Mouse (Mus musculus) midbrain, embryonic 12.5 days (tissue): ENCODE measurements around the gene Ltbp2. TPM values are rescaled to one million over a fixed set of nuclear protein-coding genes. Genes with fewer than 3 reads are reported as not detected.

Experiments used
- ATAC-seq: fragments of 200-750 bp; cut with Nextera tagmentation; 2 replicates; pipeline ENCODE4 v1.8.0; 2017; ENCODE audit warnings: low read depth, moderate TSS enrichment, moderate library complexity; ENCODE audit not compliant: low FRiP score
- H3K27ac ChIP-seq: fragments of 300-500 bp; sonication (generic); replicated peaks from 2 replicates; pipeline ENCODE4 v1.5.1; 2016; ENCODE audit warnings: mild to moderate bottlenecking
- H3K27me3 ChIP-seq: fragments of 300-500 bp; sonication (generic); 2 replicates; pipeline ENCODE4 v1.6.1; 2016; ENCODE audit warnings: mild to moderate bottlenecking
- H3K36me3 ChIP-seq: fragments of 300-500 bp; sonication (generic); 2 replicates; pipeline ENCODE4 v1.6.1; 2016
- H3K4me1 ChIP-seq: fragments of 300-500 bp; sonication (generic); 2 replicates; pipeline ENCODE4 v1.6.1; 2016
- H3K4me2 ChIP-seq: fragments of 300-500 bp; sonication (generic); replicated peaks from 2 replicates; pipeline ENCODE4 v1.6.1; 2016; ENCODE audit warnings: mild to moderate bottlenecking, moderate library complexity
- H3K4me3 ChIP-seq: fragments of 300-500 bp; sonication (generic); 2 replicates; pipeline ENCODE4 v1.5.1; 2016; ENCODE audit warnings: mild to moderate bottlenecking
- H3K9ac ChIP-seq: fragments of 300-500 bp; sonication (generic); replicated peaks from 2 replicates; pipeline ENCODE4 v1.6.1; 2016; ENCODE audit warnings: mild to moderate bottlenecking, moderate library complexity
- H3K9me3 ChIP-seq: fragments of 300-500 bp; sonication (generic); 2 replicates; pipeline ENCODE4 v1.6.1; 2016; ENCODE audit warnings: mild to moderate bottlenecking
- WGBS: fragments of 180-500 bp; shearing (Covaris S2); methylation state at CpG from one replicate; pipeline ENCODE4 v1.1.7; 2016; 5-methylcytosine and 5-hydroxymethylcytosine counted together
- polyA plus RNA-seq: library from polyadenylated mRNA; unstranded; fragments of >200 nt; fragmentation: Nextera tagmentation; extraction: Ambion mirVana; gene quantifications from 2 replicates; pipeline ENCODE4 v1.2.1, GENCODE M21; 2016

Gene Ltbp2
- polyA plus RNA-seq, 1 experiment from 2014 or later, result 0.43 TPM

DNA sequence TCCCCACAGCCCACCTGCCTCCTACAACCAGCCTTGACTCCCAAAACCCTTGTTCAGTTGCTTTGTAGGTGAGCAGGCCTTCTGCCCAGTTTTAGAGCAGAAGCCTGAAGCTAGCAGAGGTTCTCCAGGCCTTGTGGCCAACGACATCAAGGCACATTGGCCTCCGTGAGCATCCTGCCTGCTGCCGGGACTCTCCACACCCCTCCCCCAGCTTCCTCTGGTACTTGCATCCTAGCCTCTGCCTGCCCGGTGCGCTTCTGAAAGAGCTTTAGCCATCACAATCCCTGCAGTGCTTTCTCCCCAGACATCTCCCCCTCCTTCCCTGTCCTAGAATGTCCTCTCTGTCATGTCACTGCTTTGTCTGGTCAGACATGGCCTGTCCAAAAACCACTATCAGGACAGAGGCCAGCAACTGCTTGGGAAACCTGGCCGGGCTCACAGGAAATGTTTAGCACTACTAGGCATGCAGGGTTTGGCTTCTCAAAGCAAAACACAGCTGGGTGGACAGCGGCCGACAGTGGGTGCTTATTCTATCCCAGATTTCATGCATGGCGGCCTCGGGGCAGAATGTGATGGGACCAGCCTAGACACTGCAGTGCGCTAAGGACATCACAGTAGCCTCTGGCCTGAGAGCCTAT is 24.8 kb downstream of the Ltbp2 start:
- Histone ChIP-seq H3K4me1 (no peaks in the 10 kb centered on the region), H3K9me3 (no peaks in the 10 kb centered on the region), H3K36me3 (no peaks in the 10 kb centered on the region), H3K4me2 (no peak overlapping the region), H3K27me3 (no peaks in the 10 kb centered on the region), H3K27ac (no peak overlapping the region), H3K4me3 (no peak overlapping the region), H3K9ac (no peak overlapping the region)
- no peak for ATAC-seq
- WGBS, result 60% methylated on average over 11 of the region's 11 CpGs

GRCm38 (mm10) chr12:84847882-84848281 is 28.4 kb downstream of the Ltbp2 start:
- WGBS, result 69% methylated on average over 6 of the region's 6 CpGs
- H3K4me3 ChIP-seq, result no peak overlapping the region
- H3K4me1 ChIP-seq, result no peaks in the 10 kb centered on the region
- H3K36me3 ChIP-seq, result no peaks in the 10 kb centered on the region
- H3K9ac ChIP-seq, result no peak overlapping the region
- no peak overlapping the region for H3K4me2 ChIP-seq
- no peak for ATAC-seq
- no peak overlapping the region for H3K27ac ChIP-seq
- no peaks in the 10 kb centered on the region for H3K9me3 ChIP-seq
- H3K27me3 ChIP-seq, result no peaks in the 10 kb centered on the region

- 67% methylated on average over 7 of the region's 7 CpGs for WGBS
- H3K4me1 ChIP-seq, result no peaks in the 10 kb centered on the region
Measured at GRCm38 (mm10) chr12:84847480-84847879, 28.9 kb downstream of the Ltbp2 start.

DNA sequence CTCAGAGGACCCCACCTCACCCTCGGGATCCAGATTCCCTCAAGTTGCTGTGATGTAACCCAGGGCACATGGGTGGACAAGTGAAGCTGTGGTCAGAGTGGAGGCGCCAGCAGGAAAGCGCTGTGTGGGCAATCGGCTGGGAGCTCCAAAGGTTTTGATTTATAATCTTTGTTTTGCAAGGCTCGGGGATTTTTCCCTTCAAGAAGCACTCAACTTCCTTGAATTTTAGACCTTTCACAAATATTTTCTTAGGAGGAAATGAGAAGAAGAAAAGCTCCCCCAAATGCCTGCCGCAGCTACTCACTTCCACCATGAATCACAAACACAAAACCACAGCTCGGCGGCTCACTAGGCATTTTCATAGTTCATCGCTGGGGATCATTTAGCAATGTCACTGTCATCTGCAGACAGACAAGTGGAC is 29.7 kb downstream of the Ltbp2 start:
- H3K27me3 ChIP-seq, result no peaks in the 10 kb centered on the region
- no peak overlapping the region for H3K4me2 ChIP-seq
- no peak overlapping the region for H3K27ac ChIP-seq
- no peak overlapping the region for H3K4me3 ChIP-seq
- no peak for ATAC-seq
- H3K9me3 ChIP-seq, result no peaks in the 10 kb centered on the region
- no peaks in the 10 kb centered on the region for H3K4me1 ChIP-seq
- no peaks in the 10 kb centered on the region for H3K36me3 ChIP-seq
- no peak overlapping the region for H3K9ac ChIP-seq
- WGBS, result 78% methylated on average over 9 of the region's 9 CpGs

More at GRCm38 (mm10) chr12:84847480-84847879, 28.9 kb downstream of the Ltbp2 start:
- no peaks in the 10 kb centered on the region for H3K36me3 ChIP-seq
- ATAC-seq, result no peak
- no peaks in the 10 kb centered on the region for H3K27me3 ChIP-seq
- no peak overlapping the region for H3K27ac ChIP-seq
- no peak overlapping the region for H3K4me3 ChIP-seq
- no peak overlapping the region for H3K4me2 ChIP-seq
- no peaks in the 10 kb centered on the region for H3K9me3 ChIP-seq
- H3K9ac ChIP-seq, result no peak overlapping the region

DNA sequence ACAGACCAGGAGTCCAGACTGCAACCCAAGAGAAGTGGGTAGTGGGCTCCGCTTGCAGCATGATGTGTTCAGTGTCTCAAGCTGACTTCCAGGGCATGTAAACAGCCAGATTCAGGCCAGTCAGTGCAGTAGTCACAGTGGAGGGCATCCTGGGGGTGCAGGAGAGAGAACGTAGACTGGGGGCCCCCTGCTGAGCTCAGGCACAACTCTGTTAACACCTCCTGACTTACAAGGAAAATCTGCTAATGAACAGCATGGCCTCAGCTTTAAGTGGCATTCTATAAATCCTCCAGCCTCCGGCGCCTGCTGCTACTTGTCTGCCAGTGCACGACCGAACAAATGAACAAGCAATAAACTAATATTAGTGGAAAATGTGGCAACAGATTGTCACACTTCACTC is 33.6 kb downstream of the Ltbp2 start:
- Histone ChIP-seq H3K4me1 (no peaks in the 10 kb centered on the region), H3K4me3 (no peak overlapping the region), H3K9me3 (no peaks in the 10 kb centered on the region), H3K4me2 (no peak overlapping the region), H3K36me3 (no peaks in the 10 kb centered on the region), H3K27ac (no peak overlapping the region), H3K27me3 (no peaks in the 10 kb centered on the region), H3K9ac (no peak overlapping the region)
- WGBS, result 55% methylated on average over 6 of the region's 6 CpGs
- ATAC-seq, result no peak

DNA sequence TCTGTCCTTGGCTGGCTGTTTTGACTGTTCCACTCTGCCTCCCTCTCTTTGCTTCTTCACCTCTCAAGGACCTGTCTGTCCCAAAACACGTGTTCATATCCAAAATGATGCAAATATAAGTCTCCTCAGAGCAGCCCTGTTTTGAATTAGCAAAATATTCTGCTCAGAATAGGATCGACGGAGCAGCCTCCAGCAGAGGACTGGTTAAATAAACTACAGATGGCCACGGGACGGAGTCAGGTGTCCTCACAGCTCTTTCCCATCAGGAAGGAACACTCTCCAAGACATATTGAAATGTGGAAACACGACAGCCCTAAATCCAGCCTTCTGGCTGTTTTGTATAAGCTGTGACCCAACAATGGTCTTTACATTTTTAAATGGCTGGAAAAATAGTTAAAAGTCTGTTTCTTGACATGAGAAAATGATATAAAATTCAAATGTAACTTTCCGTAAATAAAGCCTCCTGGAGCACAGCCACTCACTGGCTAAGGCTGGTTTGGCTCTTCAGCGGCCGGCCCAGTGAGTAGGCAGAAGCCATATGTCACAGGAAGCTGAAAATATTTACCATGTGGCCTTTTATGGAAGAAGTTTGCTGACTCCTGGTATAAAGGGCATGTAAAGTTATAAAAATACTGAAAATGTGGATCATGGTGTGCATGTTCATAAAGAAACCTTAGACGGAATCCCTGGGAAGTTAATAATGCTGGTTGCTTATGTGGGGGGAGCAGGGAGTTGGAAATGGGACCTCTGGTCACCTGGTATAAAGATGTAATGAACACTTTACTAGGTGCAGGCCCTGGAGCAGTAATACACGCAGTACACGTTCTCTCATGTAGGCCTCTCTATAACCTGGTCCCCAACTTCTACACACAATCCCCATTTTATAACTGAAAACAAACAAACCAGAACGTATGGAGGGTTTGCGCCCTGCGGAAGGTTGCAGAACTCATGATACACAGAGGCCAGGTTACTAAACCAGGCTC is 34.9 kb downstream of the Ltbp2 start:
- Histone ChIP-seq H3K27me3 (no peaks in the 10 kb centered on the region), H3K27ac (no peak overlapping the region), H3K9me3 (no peaks in the 10 kb centered on the region), H3K4me2 (no peak overlapping the region), H3K36me3 (no peaks in the 10 kb centered on the region), H3K9ac (no peak overlapping the region), H3K4me1 (no peaks in the 10 kb centered on the region), H3K4me3 (no peak overlapping the region)
- 83% methylated on average over 15 of the region's 15 CpGs for WGBS
- ATAC-seq, result no peak

DNA sequence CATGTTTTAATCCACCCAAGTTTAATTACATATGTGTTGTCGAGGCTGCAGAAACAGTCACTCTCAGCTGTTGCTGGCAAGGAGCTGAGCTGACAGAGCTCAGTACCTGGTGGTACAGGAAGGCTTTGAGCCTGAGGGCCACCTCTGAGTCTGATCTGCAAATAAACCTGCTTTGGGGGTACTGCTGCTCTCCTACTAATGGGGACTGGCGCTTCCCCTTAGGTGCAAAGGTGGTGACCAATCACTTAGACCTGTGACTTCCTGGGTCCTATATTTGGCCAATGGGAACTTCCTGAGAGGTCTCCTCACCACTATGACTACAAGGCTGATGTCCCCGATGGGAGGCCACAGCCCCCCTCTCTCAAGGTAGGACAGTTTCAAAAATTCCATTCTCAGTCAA is 35.6 kb downstream of the Ltbp2 start:
- Histone ChIP-seq H3K36me3 (no peaks in the 10 kb centered on the region), H3K27ac (no peak overlapping the region), H3K4me3 (no peak overlapping the region), H3K9ac (no peak overlapping the region), H3K27me3 (no peaks in the 10 kb centered on the region), H3K9me3 (no peaks in the 10 kb centered on the region), H3K4me2 (no peak overlapping the region), H3K4me1 (no peaks in the 10 kb centered on the region)
- no peak for ATAC-seq
- WGBS, result 82% methylated on average over 3 of the region's 3 CpGs

DNA sequence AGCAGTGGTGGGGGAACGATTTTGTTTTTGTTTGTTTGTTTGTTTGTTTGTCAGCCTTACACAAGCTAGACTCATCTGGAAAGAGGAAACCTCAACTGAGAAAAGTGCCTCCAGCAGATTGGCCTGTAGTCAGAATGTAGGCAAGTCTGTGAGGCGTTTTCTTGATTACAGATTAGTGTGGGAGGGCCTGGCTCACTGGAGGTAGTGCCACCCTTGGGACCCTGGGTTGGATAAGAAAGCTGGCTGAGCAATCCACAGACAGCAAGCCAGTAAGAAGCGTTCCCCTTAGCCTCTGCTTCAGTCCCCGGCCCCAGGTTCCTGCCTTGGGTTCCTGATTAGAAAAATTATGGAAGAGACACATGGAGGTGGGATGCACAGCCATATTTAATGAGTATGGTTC is 36.4 kb downstream of the Ltbp2 start:
- no peak overlapping the region for H3K4me2 ChIP-seq
- ATAC-seq, result no peak
- H3K4me3 ChIP-seq, result no peak overlapping the region
- WGBS, result 77% methylated on average over 4 of the region's 4 CpGs
- H3K9me3 ChIP-seq, result no peaks in the 10 kb centered on the region
- H3K36me3 ChIP-seq, result no peaks in the 10 kb centered on the region
- H3K27ac ChIP-seq, result no peak overlapping the region
- no peak overlapping the region for H3K9ac ChIP-seq
- no peaks in the 10 kb centered on the region for H3K4me1 ChIP-seq
- H3K27me3 ChIP-seq, result no peaks in the 10 kb centered on the region

DNA sequence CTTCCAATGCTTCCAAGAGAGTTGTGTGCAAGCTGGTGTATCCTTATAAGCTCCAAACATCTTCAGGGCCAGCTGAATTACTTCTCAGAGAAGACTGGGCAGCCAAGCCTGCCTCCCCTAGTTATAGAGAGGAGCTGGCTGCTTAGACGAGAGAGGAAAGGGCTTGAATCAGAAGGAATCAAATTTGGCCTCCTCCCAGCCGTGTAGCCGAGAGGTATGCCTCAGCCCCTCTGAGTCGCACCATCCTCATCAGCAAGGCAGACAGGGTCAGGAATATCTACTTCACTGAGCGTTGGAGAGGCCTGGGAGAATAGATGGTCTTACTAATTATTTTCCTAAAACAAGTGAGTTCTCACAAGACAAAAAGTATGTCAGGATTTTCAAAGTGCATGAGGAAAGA is 40.7 kb downstream of the Ltbp2 start:
- H3K9ac ChIP-seq, result no peak overlapping the region
- no peak overlapping the region for H3K27ac ChIP-seq
- no peaks in the 10 kb centered on the region for H3K36me3 ChIP-seq
- WGBS, result 79% methylated on average over 5 of the region's 5 CpGs
- H3K4me3 ChIP-seq, result no peak overlapping the region
- H3K4me1 ChIP-seq, result no peaks in the 10 kb centered on the region
- no peaks in the 10 kb centered on the region for H3K27me3 ChIP-seq
- no peak overlapping the region for H3K4me2 ChIP-seq
- no peaks in the 10 kb centered on the region for H3K9me3 ChIP-seq
- no peak for ATAC-seq

DNA sequence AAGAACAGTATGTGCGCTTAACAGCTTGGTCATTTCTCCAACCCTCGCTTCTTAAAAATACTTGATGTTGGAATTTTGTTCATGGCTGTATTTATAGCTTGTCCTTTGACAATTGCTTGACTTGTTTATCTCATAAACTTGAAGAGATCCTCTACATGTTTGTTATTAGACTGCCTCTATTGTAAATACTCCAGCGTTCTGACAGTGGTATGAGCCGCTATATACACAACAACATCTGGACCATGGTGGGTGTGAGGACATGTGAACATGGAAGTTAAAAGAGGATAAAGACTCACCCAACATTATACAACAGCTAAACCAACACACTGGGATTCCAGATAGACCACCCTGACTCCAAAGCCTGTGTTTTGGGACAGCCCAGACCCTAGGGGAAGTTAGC is 41.6 kb downstream of the Ltbp2 start:
- H3K27ac ChIP-seq, result no peak overlapping the region

GRCm38 (mm10) chr12:84831648-84832047 is 44.7 kb downstream of the Ltbp2 start:
- Histone ChIP-seq H3K4me1 (no peaks in the 10 kb centered on the region), H3K27me3 (no peaks in the 10 kb centered on the region), H3K4me2 (no peak overlapping the region), H3K4me3 (no peak overlapping the region), H3K9ac (no peak overlapping the region), H3K27ac (no peak overlapping the region), H3K36me3 (no peaks in the 10 kb centered on the region), H3K9me3 (no peaks in the 10 kb centered on the region)
- WGBS, result 78% methylated on average over 10 of the region's 10 CpGs
- no peak for ATAC-seq

More for the DNA sequence above, 41.6 kb downstream of the Ltbp2 start:
- Histone ChIP-seq H3K9me3 (no peaks in the 10 kb centered on the region), H3K36me3 (no peaks in the 10 kb centered on the region), H3K4me3 (no peak overlapping the region), H3K27me3 (no peaks in the 10 kb centered on the region), H3K4me2 (no peak overlapping the region), H3K4me1 (no peaks in the 10 kb centered on the region), H3K9ac (no peak overlapping the region)
- 91% methylated on average over 4 of the region's 4 CpGs for WGBS
- no peak for ATAC-seq

GRCm38 (mm10) chr12:84831141-84831540 is 45.2 kb downstream of the Ltbp2 start:
- Histone ChIP-seq H3K27ac (no peak overlapping the region), H3K36me3 (no peaks in the 10 kb centered on the region), H3K4me3 (no peak overlapping the region), H3K9me3 (no peaks in the 10 kb centered on the region), H3K9ac (no peak overlapping the region), H3K27me3 (no peaks in the 10 kb centered on the region), H3K4me2 (no peak overlapping the region), H3K4me1 (no peaks in the 10 kb centered on the region)
- 84% methylated on average over 5 of the region's 5 CpGs for WGBS
- ATAC-seq, result no peak
